Comparison of ENCODE assay signal across 8 mouse cellular contexts in the genomic region with DNA sequence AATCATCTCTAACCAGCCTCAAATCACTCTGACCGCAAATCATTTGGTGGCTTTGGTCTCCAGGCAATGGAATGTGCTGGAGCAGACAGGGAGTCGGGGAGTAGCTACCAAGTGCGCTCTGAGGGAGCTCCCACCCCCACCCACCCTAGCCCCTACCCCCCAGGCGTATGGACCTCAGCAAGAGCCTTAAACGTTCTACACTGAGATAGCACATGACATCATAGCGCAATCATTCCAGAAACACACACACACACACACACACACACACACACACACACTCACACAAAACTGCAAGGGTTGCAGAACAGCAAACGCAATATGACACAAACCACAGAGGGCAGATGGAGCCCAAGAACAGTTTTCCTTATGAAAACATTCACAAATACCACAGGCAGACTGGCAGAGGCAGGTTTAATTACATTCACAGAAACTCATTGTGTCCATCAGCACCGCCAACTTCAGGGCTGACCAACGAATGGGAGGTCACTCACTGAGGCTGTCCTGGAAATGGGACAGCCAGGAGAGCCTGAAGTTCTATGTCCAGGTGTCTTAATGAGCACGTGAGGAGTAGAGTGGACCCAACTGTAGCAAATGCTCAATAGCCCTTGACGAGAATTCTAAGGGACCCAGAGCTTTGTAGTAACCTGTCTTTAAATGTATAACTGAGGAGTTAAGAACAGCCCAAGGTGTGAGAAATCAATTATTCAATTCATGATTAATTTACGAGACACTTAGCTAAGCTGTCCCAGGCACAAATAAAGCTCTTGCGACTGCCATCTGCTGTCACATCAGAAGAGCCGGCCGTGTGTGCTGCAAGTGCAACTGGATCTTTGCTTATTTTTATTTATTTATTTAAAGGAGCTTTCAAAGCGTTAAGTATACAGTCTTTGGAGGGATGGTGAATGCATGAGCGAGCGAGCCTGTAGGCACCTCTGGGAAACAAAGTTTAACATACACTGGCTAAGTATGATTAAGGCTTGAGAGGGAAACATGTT.
A peak's percentile ranks its signal among the peaks of the same experiment; 100 is the strongest.
DNase-seq lines count a peak whose midpoint lies in the region; ATAC-seq lines count a peak whose summit lies in the region.

No protein-coding gene starts in this region.

- H3K9ac ChIP-seq in heart, embryonic 15.5 days, result no peak overlapping the region
- no peak overlapping the region for H3K9ac ChIP-seq in midbrain, embryonic 13.5 days (replicated peaks)

- ATAC-seq in heart, embryonic 15.5 days (replicated peaks; ENCODE audit: insufficient number of reproducible peaks, insufficient read depth, low FRiP score, low read depth), result no peak
- peak; percentile 22; the same call in 1 of the 2 replicates for ATAC-seq in midbrain, embryonic 13.5 days

- peaks cover 62% of the 10 kb centered on the region for H3K4me1 ChIP-seq in heart, embryonic 15.5 days (replicated peaks)
- H3K4me1 ChIP-seq in midbrain, embryonic 13.5 days (replicated peaks), result peaks cover 32% of the 10 kb centered on the region

- 0 out of 2 replicates have a peak, but pooled peaks cover 1% of the 10 kb centered on the region for H3K36me3 ChIP-seq in heart, embryonic 15.5 days
- no peaks in the 10 kb centered on the region for H3K36me3 ChIP-seq in midbrain, embryonic 13.5 days

- peak overlapping the region; percentile 89 for H3K4me2 ChIP-seq in heart, embryonic 15.5 days
- peak overlapping the region; percentile 88 for H3K4me2 ChIP-seq in midbrain, embryonic 13.5 days (replicated peaks)

- intact Hi-C loops in heart, postnatal 36 days (cut with DNase I), result loop anchor here (5.0 kb wide), 1 partner anchor 215 kb away; no protein-coding TSS in a partner anchor

- no peaks in the 10 kb centered on the region for H3K9me3 ChIP-seq in heart, embryonic 15.5 days (replicated peaks)
- H3K9me3 ChIP-seq in midbrain, embryonic 13.5 days, result no peaks in the 10 kb centered on the region

- WGBS in heart, embryonic 15.5 days, result 24% methylated on average over 18 of the region's 18 CpGs
- 42% methylated on average over 18 of the region's 18 CpGs for WGBS in midbrain, embryonic 13.5 days

- peaks cover 4% of the 10 kb centered on the region; the same call in 1 of the 2 replicates for H3K27me3 ChIP-seq in heart, embryonic 15.5 days
- H3K27me3 ChIP-seq in midbrain, embryonic 13.5 days, result no peaks in the 10 kb centered on the region

- peak overlapping the region; percentile 63 for H3K27ac ChIP-seq in heart, embryonic 15.5 days
- H3K27ac ChIP-seq in midbrain, embryonic 13.5 days, result no peak overlapping the region

- H3K4me3 ChIP-seq in heart, embryonic 15.5 days, result peak overlapping the region; percentile 18; the same call in 1 of the 2 replicates
- 0 out of 2 replicates have a peak overlapping the region, but pooled peaks have one; percentile 1 for H3K4me3 ChIP-seq in midbrain, embryonic 13.5 days (replicated peaks)

- DNase-seq in heart, adult 11 months, result peak; percentile 86
- no peak for DNase-seq in heart, postnatal 36 days
- peak; percentile 84 for DNase-seq in Muller cell, postnatal 12 days (ENCODE audit: inconsistent ontology term)
- DNase-seq in cerebellum, adult 11-12 months, result no peak
- DNase-seq in testis, postnatal 14 days (ENCODE audit: low spot score), result no peak
- no peak for DNase-seq in adrenal gland, adult 2 months

Comparison
In these comparisons a context has a peak if more than half of its experiments do, and no peak if none do; other contexts are left out.
1. DNase-seq: peak in heart, adult 11 months (single experiment) and Muller cell, postnatal 12 days (single experiment); none in heart, postnatal 36 days (0 of 2), cerebellum, adult 11-12 months (single experiment), testis, postnatal 14 days (single experiment) and adrenal gland, adult 2 months (single experiment).